Mouse (Mus musculus) 3T3-L1 (cell line): ENCODE measurements around the gene Gpr153.

ENCODE experiments used
- DNase-seq: peaks from one replicate; pipeline ENCODE4 v3.0.0-alpha.2; 2015; ENCODE audit warnings: low read depth, low spot score

The Gpr153 gene

DNA sequence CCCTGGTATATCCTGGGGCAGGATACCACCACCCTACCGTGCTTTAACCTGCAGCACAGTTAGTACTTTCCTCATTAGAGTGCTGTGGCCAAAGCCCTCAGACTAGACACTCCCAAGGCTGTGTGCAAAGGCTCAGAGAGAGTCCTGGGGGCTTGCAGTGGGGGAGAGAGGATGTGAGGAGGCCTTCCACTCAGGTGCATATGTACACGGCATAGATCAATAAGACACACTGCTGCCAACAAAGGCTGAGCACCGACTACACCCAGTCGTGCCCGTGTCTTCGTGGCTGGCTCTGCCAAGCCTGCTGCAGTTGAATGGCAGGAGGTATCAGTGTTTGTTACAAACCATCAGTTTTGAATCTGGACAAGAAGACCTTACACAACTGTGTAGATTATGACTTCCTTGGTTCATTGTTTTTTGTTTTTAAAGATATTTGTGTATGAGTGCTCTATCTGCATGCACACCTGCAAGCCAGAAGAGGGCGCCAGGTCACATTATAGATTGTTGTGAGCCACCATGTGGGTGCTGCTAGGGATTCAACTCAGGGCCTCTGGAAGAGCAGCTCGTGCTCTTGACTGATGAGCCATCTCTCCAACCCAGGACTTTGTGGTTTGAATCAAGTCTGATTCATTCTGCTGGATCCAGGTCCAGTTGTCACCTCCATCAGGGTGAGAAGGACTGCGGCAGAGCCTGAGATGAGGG lies 9.0 kb upstream of the Gpr153 start:
- DNase-seq: peak; percentile 85

DNA sequence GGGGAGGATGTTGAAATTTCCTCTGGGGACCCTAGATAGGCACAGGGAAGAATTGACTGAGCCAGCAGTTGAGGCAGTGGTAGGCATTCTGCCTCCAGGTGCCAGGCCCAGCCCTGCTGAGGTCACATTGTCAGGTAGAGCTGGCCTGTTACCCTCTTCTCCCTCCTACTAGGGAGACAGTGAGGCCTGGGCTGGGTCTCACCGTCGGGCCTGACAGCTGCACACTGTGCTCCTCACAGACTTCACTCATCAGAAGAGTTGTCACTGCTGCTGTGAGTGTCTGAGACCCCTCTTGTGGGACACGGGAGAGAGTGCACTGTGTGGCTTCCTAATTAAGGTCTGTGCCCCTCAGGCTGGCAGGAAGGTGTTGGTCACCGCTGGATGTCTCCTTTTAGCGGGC lies 8.2 kb upstream of the Gpr153 start:
- no peak for DNase-seq

DNA sequence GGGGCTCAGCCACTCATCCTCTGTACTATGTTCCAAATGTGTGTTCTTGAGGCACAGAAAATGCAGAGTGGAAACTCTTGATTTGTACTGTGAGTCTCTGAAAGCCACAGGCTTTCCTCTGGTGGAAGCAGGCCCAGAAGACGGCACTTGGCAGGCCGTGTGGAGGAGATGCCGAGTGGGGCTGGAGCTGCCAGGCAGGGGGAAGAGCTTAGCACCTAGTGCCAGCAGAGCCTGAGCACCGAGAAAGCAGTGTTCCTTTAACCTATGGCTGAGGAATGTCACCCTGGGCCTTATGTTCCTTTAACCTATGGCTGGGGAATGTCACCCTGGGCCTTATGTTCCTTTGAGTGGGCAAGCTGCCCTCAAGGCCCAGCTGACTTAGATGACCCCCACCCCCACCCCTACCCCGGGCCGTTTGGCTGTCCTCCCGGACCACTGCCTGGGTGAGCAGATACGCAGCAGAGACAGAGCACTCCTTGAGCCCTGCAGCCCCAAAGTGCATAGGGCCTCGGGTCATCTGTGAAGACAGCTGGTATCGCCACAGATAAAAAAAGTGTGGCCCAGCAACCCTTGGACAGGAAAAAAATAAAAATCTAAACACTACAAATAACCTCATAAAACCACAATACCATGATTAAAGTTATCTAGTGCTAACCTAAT lies 7.7 kb upstream of the Gpr153 start:
- DNase-seq: no peak

DNA sequence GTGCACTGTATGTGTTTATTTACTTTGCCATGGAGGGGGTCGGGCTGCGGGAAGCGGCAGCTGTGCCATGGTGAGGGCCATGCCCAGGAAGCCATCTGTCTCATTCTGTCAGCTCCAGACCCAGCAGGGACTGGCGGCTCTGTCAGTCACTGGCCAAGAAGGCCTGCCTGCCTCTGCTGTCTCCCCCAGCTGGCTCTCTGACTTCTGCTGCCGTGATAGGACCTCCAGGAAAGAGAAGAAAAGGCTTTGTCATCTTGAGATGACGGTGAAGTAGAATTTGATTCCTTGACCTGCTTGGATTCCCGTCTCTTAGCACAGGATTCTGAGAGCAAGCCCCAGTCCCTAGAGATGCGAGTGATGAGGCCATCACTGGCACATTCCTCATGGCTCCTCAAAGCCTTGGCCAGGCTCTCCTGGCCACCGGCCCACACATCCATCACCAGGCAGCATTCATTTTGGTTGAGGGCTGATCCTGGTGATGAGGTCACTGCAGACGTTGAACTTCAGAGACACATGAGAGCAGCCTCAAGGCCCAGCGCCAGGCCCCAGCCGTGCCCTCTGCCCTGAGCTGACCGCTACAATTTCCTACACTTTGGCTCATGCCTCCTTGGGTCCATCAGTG lies 6.2 kb upstream of the Gpr153 start:
- DNase-seq: peak; percentile 95

DNA sequence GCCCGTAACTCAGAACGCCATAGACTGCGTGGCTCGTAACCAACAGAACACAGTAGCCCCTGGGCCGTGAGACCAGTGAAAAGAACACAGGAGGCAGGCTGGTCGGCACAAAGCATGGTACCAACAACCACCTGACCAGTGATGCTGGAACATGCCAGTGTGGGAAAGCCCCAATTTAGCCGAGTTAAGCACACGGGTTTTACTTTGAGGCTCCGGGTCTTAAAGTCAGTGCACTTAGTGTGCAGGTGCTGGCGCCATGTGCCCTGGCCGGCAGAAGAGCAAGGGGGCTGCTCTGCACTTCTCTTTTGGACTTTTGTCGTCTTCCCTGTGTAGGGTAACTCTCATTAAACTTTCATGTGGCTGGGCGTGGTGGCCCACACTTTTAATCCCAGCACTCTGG lies 4.1 kb upstream of the Gpr153 start:
- DNase-seq: no peak

DNA sequence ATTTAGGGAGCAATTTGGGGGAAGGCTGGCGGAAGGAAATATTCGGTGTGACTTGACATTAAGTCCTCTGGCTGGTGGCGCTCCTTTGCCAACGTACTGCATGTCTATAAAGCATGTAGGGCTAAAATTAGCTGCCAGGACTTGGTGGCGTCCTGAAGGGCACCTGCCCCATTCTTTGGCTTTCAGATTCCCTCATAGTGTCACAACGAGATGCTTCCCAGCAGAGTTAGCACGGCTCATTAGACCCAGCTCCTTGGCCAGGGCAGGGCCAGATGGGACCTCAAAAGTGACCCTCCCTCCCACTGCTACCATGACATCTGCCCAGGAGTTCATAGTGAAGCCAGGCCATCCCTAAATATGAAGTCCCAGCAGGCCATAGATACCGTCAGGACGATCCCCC lies 3.4 kb upstream of the Gpr153 start:
- DNase-seq: no peak

DNA sequence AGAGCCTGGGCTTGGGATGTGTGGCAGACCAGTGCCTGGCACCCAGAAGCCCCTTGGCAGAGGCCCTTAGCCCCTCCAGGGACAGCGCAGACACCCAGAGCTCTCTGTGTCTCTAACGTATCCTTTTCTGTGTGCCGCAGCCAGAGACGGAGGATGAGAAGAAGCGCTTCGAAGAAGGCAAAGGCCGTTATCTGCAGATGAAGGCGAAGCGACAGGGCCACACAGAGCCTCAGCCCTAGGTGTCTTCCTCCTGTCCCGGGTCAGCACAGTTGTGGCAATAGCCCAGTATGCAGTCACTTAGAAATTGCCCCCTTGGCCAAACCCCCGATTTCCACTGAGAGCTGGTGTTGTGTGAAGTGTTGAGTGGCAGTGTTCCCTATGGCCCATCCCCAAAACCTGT lies 2.7 kb upstream of the Gpr153 start:
- no peak for DNase-seq

DNA sequence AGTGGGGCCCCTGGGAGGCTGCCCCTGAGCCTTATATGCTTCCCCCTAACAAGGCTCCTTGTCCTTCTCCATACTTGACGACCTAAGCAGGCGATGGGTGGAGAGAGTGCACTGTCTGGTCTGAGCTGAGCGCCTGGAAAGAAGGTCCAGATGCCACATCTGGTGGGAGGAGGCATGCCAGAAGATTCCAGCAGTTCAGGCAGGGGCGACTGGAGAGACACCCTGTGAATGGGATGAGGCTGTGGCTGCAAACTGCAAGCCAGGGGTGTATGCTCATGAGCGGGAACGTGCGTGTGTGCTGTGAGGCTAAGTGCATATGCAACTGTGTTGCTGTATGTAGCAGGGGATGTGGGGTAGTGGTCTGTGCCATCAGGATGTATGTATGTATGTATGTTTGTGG lies 2.0 kb upstream of the Gpr153 start:
- peak; percentile 67 for DNase-seq

DNA sequence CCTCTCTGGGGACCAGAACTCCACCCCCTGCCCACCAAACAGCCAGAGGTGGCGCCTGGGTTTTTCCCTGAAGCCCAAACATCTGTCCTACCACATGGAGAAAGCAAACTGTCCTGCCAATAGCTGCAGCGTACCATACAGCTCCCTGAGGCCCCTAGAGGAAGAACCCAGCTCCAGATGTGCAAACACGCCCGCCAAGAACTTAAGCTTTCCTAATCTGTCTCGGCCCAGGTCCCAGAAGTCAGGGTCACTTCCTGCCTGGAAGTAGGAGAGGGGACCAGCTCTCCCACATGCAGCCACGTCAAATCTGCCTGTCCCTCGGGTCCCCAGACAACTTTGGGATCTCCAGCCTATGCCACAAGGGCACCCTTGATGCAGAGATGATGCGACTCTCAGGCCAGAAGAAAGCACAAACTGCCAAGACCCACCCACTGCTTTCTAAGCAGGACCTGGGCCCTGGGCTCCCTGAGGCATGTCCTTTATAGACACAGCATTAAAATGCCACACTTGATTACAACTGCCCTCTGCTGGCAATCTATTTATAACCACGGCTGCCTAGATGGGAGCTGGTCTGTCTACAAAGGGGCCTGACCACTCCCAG lies 1.5 kb upstream of the Gpr153 start:
- DNase-seq: peak; percentile 94

DNA sequence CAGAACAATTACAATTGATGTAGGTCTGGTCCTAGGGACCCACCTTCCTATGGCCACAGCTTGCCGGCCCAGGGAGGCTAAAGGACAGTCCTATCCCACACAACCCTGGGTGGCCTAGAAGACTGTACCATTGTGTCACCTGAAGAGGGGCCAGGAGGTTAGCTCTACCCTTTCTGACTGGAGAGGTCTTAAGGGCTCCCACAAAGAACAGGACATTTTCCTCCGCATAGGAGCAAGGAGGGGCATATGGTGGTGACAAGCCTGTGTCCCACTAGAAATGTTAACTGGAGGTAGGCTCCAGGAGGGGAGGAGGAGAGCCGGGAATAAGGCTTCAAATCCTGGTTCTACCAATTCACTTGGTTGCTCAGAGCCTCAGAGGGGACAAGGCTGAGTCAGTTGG lies 841 bp upstream of the Gpr153 start:
- DNase-seq: no peak

DNA sequence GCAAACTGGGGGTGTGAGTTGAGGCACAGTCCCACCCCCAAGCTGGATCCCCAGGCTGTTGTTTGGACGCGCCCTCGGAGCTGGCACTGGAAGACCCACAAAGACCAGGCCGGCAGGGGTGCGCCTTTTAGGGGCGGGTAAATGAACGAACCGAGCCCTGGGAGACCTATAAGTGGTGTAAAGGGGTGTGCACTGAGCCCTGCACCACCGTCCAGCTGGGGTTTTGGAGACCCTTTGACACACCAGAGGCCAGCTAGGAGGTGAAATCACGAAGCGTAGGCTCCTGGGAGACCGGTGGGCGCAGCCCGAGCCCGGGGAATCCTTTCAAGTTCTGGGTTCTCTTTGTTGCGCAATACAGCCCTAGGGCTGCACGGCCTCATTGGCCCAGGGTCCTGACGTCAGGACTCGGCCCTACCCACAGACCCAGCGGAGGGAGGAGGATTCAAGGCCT lies 674 bp downstream of the Gpr153 start:
- DNase-seq: peak; percentile 71

DNA sequence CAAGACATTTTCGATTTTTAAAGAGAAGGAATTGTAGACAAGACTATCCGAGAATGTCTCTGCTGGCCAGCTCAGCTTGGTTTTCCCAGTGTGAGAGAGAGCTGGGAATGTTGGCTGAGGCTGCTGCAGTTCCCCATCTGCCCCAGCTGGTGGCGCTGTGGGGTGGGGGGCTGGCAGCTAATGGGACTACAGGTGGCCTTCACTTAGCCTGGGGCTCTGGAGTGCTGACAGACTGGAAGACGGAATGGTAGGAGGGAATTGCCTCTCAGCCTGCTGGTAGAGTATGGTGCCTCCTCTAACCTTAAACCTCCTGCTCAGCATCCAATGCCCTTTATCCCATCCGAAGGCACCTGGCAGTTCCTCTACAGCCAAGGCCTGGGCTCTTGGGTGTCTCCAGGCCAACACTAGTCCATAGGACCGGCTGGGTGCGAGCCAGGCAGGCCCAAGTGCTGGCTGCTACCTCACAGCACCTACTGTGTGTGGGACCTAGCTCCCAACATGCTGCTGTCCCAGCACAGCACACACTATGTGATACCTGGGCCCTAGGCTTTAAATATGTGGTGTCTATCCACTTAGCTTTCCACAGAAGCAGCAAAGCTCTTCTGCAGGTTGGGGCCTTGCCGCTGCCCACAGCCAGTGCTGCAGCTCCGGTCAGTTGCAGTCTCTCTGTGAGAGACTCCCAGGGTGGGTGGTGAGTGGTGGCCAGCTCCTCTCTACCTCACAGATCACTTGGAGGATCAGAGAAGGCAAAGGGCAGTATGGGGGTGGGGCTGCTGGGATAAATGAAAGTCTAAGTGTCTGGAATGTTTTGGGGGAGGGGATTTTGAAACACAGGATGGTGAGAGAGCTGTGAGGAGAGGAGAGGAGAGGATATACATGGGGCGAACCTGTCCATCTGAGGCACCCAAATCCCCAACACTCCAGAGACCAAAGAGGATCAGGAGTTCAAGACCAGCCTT lies 2.6 kb downstream of the Gpr153 start:
- peak; percentile 38 for DNase-seq

DNA sequence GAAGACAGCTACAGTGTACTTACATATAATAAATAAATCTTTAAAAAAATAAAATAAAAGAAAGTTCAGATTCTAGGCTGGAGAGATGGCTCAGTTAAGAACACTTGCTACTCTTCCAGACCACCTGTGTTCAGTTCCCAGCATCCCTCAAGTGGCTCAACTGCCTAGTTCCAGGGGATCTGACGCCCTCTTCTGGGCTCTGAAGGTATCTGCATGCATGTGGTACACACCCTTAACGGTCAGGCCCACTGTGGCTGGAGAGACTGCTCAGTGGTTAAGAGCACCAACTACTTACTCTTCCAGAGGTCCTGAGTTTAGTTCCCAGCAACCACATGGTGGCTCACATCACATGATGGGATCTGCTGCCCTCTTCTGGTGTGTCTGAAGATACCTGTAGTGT lies 3.9 kb downstream of the Gpr153 start:
- no peak for DNase-seq

DNA sequence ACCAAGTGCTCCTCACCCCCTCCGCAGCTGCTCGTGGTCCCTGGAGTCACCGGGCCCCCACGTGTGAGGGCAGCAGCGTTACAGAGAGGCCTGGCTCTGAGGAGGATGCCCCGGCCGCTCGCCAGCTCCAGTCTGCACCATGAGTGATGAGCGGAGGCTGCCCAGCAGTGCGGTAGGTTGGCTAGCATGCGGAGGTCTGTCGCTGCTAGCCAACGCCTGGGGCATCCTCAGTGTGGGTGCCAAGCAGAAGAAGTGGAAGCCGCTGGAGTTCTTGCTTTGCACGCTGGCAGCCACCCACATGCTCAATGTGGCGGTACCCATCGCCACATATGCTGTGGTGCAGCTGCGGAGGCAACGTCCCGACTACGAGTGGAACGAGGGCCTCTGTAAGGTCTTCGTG lies 5.0 kb downstream of the Gpr153 start:
- DNase-seq: no peak

DNA sequence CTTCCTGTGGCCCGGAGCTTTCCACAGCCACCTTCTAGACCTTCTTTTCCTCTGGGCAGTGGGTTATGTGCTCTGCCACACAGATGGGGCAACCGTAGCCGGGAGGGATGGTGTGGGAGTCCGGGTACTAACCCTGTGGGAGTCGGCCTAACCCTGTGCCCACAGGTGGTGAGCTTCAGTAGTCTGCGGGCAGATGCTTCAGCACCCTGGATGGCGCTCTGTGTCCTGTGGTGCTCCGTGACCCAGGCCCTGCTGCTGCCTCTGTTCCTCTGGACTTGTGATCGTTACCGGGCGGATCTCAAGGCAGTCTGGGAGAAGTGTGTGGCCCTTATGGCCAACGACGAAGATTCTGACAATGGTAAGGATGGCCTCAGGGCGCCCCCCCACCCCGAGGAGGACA lies 7.6 kb downstream of the Gpr153 start:
- no peak for DNase-seq

DNA sequence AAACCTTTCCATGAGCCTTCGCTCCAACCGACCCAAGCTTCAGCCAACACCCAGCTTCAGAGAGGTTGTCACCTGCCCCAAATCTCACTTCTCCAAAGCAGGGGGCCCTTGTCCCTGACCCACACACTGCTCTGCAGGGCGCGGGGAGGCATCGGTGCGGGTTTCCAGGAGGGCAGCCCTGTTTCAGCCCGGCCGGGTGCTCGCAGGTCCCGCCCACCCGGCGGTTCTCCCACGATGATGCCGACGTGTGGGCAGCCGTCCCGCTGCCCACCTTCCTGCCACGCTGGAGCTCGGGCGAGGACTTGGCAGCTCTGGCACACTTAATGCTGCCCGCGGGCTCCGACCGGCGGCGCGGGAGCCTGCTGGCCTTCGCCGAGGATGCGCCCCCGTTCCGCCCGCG lies 8.7 kb downstream of the Gpr153 start:
- DNase-seq: no peak

DNA sequence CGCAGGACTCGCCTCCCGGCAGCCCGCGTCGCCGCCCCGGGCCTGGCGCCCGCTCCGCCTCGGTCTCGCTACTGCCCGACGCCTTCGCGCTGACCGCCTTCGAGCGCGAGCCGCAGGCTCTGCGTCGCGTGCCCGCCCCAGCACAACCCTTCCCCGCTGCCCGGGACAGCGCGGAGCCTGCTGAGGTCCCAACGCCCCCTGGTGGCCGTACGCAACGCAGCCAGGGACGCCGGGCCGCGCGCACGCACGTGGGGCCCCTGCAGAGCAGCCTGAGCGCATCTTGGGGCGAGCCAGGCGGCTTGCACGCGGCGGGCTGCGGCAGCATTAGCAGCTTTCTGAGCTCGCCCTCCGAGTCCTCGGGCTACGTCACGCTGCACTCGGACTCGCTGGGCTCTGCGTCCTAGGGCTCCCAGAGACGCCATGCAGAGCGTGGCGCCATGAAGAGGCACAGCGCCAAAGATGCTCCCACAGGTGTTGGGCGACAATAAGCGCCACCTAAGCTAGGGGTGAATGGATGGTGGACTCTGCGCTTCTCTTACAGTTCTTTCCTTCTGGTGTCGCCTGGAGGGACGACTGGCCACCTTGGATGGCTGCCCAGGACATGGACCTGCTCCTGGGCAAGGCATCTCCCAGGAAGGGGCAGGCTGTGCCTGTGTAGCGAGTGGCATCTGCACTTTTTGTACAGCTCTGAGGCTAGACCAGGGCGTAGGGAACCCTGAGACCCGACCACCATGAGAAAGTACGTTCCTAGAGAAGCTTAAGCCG lies 9.3 kb downstream of the Gpr153 start:
- DNase-seq: no peak

DNA sequence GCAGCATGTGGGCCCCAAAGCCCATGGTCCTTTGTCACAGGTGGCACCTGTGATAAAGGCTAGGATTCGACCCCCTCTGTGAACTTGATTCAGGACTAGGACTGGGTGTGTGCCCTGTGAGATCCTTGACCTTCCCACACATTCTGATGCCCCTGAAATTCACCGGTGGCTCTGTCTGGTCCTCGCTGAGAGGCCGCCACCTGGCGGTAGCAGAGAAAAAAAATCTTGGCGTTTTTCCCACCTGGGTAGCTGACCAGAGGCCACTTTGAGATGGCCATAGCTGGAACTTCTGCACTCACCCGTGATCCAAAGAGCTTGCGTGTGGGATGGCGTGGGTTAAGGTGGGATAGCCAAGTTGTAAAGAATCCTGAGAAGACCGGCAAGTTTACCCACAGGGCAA lies 11.5 kb downstream of the Gpr153 start:
- peak; percentile 82 for DNase-seq

DNA sequence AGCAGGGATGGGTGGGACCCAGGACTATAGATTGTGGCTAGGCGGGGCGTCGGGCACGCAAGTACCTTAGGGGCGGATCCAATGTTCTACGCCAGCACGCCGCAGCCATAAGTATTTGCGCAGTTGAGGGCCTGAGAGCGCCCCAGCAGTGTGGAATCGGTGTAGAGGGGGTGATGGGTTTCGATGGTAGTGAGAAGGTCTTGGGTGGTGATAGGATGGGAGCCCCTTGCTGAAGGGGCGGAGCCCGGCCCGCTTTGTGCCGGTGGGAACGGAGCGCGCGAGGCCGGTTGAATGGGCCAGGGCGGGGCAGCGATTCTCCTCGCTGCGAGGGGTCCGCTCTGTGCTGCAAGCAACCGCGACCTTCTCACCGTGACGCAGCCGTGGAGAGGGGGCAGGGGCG lies 12.2 kb downstream of the Gpr153 start:
- DNase-seq: no peak

DNA sequence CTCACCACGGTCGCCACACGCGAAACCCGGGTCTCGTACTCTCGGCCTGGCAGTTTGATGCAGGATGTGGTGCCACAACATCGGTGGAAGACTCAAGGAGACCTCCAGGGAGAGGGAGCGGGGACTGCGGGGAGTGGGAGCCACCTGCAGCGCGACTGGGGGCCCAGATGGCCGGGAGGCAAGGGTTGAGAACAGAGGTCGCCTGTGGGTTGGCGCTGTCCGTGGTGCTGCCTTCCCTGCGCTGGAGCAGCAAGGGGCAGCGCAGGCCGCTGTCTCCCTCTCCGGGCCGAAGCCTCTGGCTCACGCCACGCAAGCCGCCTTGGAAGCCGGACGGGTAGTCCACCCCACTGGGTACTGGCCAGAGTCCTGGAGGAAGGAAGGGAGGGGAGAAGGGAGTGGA lies 12.9 kb downstream of the Gpr153 start:
- peak; percentile 34 for DNase-seq
